Mouse (Mus musculus) forebrain, embryonic 11.5 days (tissue): ENCODE measurements around the gene Nxf1. TPM values are rescaled to one million over a fixed set of nuclear protein-coding genes. Genes with fewer than 3 reads are reported as not detected.
A peak's percentile ranks its signal among the peaks of the same experiment; 100 is the strongest.

Experiments
- ATAC-seq: fragments of 200-750 bp; cut with Nextera tagmentation; replicated peaks from 2 replicates; pipeline ENCODE4 v1.8.0; 2017; ENCODE audit warnings: moderate TSS enrichment; ENCODE audit not compliant: low FRiP score
- DNase-seq: peaks from one replicate; pipeline ENCODE4 v3.0.0-alpha.2; 2017; ENCODE audit warnings: low spot score
- H3K27ac ChIP-seq: fragments of 300-500 bp; sonication (generic); 2 replicates; pipeline ENCODE4 v1.5.1; 2014; ENCODE audit warnings: low read depth, low read length
- H3K27me3 ChIP-seq: fragments of 300-500 bp; sonication (generic); 2 replicates; pipeline ENCODE4 v1.6.1; 2014; ENCODE audit warnings: mild to moderate bottlenecking, low read length, mixed read lengths; ENCODE audit not compliant: control insufficient read depth, insufficient read depth
- H3K36me3 ChIP-seq: fragments of 300-500 bp; sonication (generic); 2 replicates; pipeline ENCODE4 v1.6.1; 2014; ENCODE audit warnings: mild to moderate bottlenecking, low read length, moderate library complexity, mixed read lengths; ENCODE audit not compliant: control insufficient read depth, insufficient read depth
- H3K4me1 ChIP-seq: fragments of 300-500 bp; sonication (generic); replicated peaks from 2 replicates; pipeline ENCODE4 v1.6.1; 2014; ENCODE audit warnings: low read length, mixed read lengths; ENCODE audit not compliant: control insufficient read depth, insufficient read depth
- H3K4me2 ChIP-seq: fragments of 300-500 bp; sonication (generic); 2 replicates; pipeline ENCODE4 v1.6.1; 2014; ENCODE audit warnings: low read depth, mild to moderate bottlenecking, low read length, moderate library complexity, mixed read lengths; ENCODE audit not compliant: severe bottlenecking
- H3K4me3 ChIP-seq: fragments of 300-500 bp; sonication (generic); 2 replicates; pipeline ENCODE4 v1.5.1; 2014; ENCODE audit warnings: low read depth, low read length
- H3K9ac ChIP-seq: fragments of 300-500 bp; sonication (generic); 2 replicates; pipeline ENCODE4 v1.6.1; 2014; ENCODE audit warnings: low read length
- H3K9me3 ChIP-seq: fragments of 300-500 bp; sonication (generic); 2 replicates; pipeline ENCODE4 v1.6.1; 2016; ENCODE audit warnings: low read length, mixed read lengths; ENCODE audit not compliant: control insufficient read depth
- WGBS: fragments of 180-500 bp; shearing (Covaris S2); extraction: QIAGEN DNeasy Blood & Tissue Kit; methylation state at CpG from one replicate; pipeline ENCODE4 v1.1.7; 2014; 5-methylcytosine and 5-hydroxymethylcytosine counted together
- microRNA-seq: library from miRNA; unstranded; fragments of <30 nt; microRNA quantifications from one replicate; pipeline ENCODE4, GENCODE M21; 2016; ENCODE audit not compliant: insufficient number of aligned reads
- polyA plus RNA-seq: library from polyadenylated mRNA; unstranded; fragments of >200 nt; fragmentation: Nextera tagmentation; extraction: Ambion mirVana; gene quantifications from 2 replicates; pipeline ENCODE4 v1.2.1, GENCODE M21; 2014

The Nxf1 gene
- polyA plus RNA-seq, 1 experiment from 2014 or later = 247 TPM

DNA sequence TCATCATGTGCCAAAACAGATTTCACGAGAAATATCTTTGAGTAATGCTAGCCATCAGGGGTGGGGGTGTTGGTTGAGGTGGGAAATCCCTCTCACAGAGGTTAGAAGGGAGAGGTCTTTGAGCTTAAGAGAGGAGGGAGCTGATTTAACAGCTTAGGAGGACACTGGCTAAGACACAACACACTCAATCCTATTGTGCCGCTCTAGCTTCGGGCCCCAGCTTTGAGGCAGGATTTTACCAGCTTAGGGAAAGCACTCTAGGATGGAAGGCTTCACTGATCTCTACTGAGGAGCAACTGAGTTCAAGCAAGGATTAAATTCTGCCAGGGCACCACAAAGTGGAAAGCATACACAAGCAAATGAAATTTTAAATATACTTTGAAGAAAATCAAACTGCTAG, 60.1 kb downstream of the Nxf1 start:
- H3K27ac ChIP-seq = no peak overlapping the region
- H3K4me1 ChIP-seq = peaks cover 15% of the 10 kb centered on the region
- no peaks in the 10 kb centered on the region for H3K27me3 ChIP-seq
- 0 out of 2 replicates have a peak overlapping the region, but pooled peaks have one; percentile 24 for H3K4me2 ChIP-seq
- H3K4me3 ChIP-seq = 0 out of 2 replicates have a peak overlapping the region, but pooled peaks have one; percentile 2
- DNase-seq = no peak
- WGBS = 62% methylated on average over 3 of the region's 3 CpGs
- peak overlapping the region; percentile 32 for H3K9ac ChIP-seq
- H3K9me3 ChIP-seq = no peaks in the 10 kb centered on the region
- no peak for ATAC-seq
- H3K36me3 ChIP-seq = peaks cover 7% of the 10 kb centered on the region; the same call in 1 of the 2 replicates

DNA sequence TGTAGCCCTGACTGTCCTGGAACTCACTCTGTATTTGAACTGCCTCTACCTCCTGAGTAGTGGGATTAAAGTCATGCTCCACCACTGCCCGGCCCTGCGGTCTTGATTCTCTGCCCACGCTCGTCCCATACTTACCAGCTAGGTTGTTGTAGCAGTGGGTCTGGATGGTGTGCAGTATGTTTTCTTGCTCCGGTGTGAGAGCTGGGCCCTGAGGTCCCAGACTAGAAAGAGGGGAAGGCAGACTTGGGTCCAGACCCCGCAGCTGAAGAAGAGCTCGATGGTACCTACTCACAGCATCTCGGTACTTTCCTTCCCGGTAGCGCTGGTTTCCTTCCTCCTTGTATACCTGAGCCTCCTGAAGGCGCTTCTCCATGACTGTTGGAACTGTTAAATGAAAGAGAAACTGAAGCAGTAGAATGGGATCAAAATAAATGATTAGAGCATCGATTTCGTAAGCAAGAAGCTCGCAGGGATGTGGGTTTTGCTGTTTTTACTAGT, 61.5 kb downstream of the Nxf1 start:
- no peak for DNase-seq
- H3K9ac ChIP-seq = peak overlapping the region; percentile 70
- H3K4me2 ChIP-seq = peak overlapping the region; percentile 79
- WGBS = 34% methylated on average over 14 of the region's 14 CpGs
- no peaks in the 10 kb centered on the region for H3K27me3 ChIP-seq
- H3K4me3 ChIP-seq = peak overlapping the region; percentile 100
- no peaks in the 10 kb centered on the region for H3K9me3 ChIP-seq
- ATAC-seq = no peak
- H3K36me3 ChIP-seq = peaks cover 7% of the 10 kb centered on the region; the same call in 1 of the 2 replicates
- peak overlapping the region; percentile 99 for H3K27ac ChIP-seq
- H3K4me1 ChIP-seq = peaks cover 20% of the 10 kb centered on the region

DNA sequence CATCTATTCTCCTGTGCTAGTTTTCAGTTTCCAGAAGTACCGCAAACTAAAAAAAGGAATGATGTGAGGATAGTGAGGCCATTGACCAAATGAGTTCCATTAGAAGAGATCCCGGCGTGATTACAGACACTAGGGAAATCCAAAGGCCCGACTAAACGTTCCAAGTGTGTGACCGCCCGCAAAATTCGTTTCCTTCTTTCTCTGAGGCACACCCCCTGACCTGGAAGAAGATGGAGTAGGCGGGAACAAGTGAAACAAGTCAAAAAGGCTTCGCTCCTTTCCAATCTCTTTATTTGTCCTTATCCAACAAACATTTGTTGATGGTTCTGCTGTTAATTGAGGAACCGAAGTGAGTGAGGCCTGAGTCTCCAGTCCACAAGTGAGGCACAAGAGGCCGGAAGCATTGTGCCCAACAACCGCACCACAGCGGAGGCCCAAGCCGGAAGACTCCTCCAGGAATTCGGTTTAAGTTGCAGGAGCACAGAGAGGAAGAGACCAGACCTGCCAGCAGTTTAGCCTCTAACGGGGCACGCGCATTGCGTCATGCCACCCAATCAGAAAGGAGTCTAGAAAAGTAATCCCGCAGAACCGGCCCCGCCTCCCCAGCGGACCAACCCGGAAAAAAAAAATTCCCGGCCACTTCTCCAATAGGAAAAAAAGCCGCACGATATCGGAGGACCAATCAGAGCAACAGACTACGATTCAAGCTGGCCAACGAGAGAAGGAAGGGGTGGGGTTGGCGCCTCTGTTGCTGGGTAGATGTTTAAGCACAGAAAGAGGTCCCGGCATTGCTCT, 62.1 kb downstream of the Nxf1 start, which contains the start of gene Ttc9c:
TSS of gene Ttc9c (minus strand) at position 533 of the 795 bp plus-strand sequence.
- Histone ChIP-seq H3K9me3 (no peaks in the 10 kb centered on the region), H3K4me1 (peaks cover 20% of the 10 kb centered on the region), H3K9ac (peak within 1 kb of the TSS; percentile 98), H3K4me3 (peak within 1 kb of the TSS; percentile 100), H3K27me3 (no peaks in the 10 kb centered on the region), H3K4me2 (peak within 1 kb of the TSS; percentile 79), H3K27ac (peak within 1 kb of the TSS; percentile 99), H3K36me3 (peaks cover 9% of the 10 kb centered on the region; the same call in 1 of the 2 replicates)
- ATAC-seq (peak; percentile 93), DNase-seq (peak; percentile 97)
- WGBS = under 1% methylated on average over 33 of the region's 33 CpGs

- H3K36me3 ChIP-seq = peaks cover 7% of the 10 kb centered on the region; the same call in 1 of the 2 replicates
Observed at GRCm38 (mm10) chr19:8819596-8820423, 62.9 kb downstream of the Nxf1 start, which contains the start of gene Hnrnpul2. Gene Hnrnpul2, plus strand, starts transcription at chr19:8820010.

More at GRCm38 (mm10) chr19:8819596-8820423, 62.9 kb downstream of the Nxf1 start, which contains the start of gene Hnrnpul2:
- DNase-seq (peak; percentile 97), ATAC-seq (peak; percentile 96)
- no peaks in the 10 kb centered on the region for H3K27me3 ChIP-seq
- peaks cover 20% of the 10 kb centered on the region for H3K4me1 ChIP-seq
- peak within 1 kb of the TSS; percentile 98 for H3K9ac ChIP-seq
- under 1% methylated on average over 83 of the region's 83 CpGs for WGBS
- peak within 1 kb of the TSS; percentile 100 for H3K4me3 ChIP-seq
- no peaks in the 10 kb centered on the region for H3K9me3 ChIP-seq
- peak within 1 kb of the TSS; percentile 99 for H3K27ac ChIP-seq
- peak within 1 kb of the TSS; percentile 79 for H3K4me2 ChIP-seq

Small RNA genes lying within 50 kb of the gene (microRNA-seq; reads per million reads assigned to microRNA genes)
- 2.5 reads per million for gene Mir6992

Other genes with a start within 250 kb of the Nxf1 start
- gene Slc22a8, start 165.8 kb upstream of the Nxf1 start, polyA plus RNA-seq = 0.16 and 0.41 TPM in 2 replicates
- 0.13 and 0.36 TPM in 2 replicates for gene Slc22a6, start 139.0 kb upstream of the Nxf1 start, polyA plus RNA-seq
- 0.13 TPM in 1 of 2 replicates, not detected in the other for gene Chrm1, start 93.3 kb upstream of the Nxf1 start, polyA plus RNA-seq
- 132 and 143 TPM in 2 replicates for gene Slc3a2, start 33.7 kb upstream of the Nxf1 start, polyA plus RNA-seq
- gene Wdr74, start 21.2 kb upstream of the Nxf1 start, polyA plus RNA-seq = 79.5 and 89.2 TPM in 2 replicates
- gene 1700092M07Rik, start 16.4 kb upstream of the Nxf1 start, polyA plus RNA-seq = 2.3 and 3.1 TPM in 2 replicates
- gene Stx5a, start 15.7 kb upstream of the Nxf1 start, polyA plus RNA-seq = 88.4 and 93.8 TPM in 2 replicates
- gene Tmem223, start 13.9 kb downstream of the Nxf1 start, polyA plus RNA-seq = 181 and 182 TPM in 2 replicates
- gene Tmem179b, start 17.4 kb downstream of the Nxf1 start, polyA plus RNA-seq = 38.9 and 49.8 TPM in 2 replicates
- 30.9 and 36.7 TPM in 2 replicates for gene Taf6l, start 29.3 kb downstream of the Nxf1 start, polyA plus RNA-seq
- 151 and 156 TPM in 2 replicates for gene Polr2g, start 41.5 kb downstream of the Nxf1 start, polyA plus RNA-seq
- gene Zbtb3, start 45.5 kb downstream of the Nxf1 start, polyA plus RNA-seq = 5.4 and 5.9 TPM in 2 replicates
- 75.7 and 80.8 TPM in 2 replicates for gene Ttc9c, start 62.3 kb downstream of the Nxf1 start, polyA plus RNA-seq
- gene Hnrnpul2, start 62.9 kb downstream of the Nxf1 start, polyA plus RNA-seq = 6.7 and 7.8 TPM in 2 replicates
- not detected in 2 replicates for gene AC129217.1, start 72.7 kb downstream of the Nxf1 start, polyA plus RNA-seq
- gene Bscl2, start 80.4 kb downstream of the Nxf1 start, polyA plus RNA-seq = 55.0 and 56.3 TPM in 2 replicates
- gene Gng3, start 82.1 kb downstream of the Nxf1 start, polyA plus RNA-seq = 83.4 and 92.6 TPM in 2 replicates
- gene Lrrn4cl, start 93.7 kb downstream of the Nxf1 start, polyA plus RNA-seq = 0.13 and 0.35 TPM in 2 replicates
- gene Ubxn1, start 114.4 kb downstream of the Nxf1 start, polyA plus RNA-seq = 178 and 181 TPM in 2 replicates
- 50.1 and 52.9 TPM in 2 replicates for gene Uqcc3, start 123.8 kb downstream of the Nxf1 start, polyA plus RNA-seq
- gene Lbhd1, start 126.7 kb downstream of the Nxf1 start, polyA plus RNA-seq = 110 and 112 TPM in 2 replicates
- gene Gm49403, start 126.9 kb downstream of the Nxf1 start, polyA plus RNA-seq = not detected in 2 replicates
- 124 and 131 TPM in 2 replicates for gene 1810009A15Rik, start 131.8 kb downstream of the Nxf1 start, polyA plus RNA-seq
- gene Gm49416, start 131.9 kb downstream of the Nxf1 start, polyA plus RNA-seq = not detected in 2 replicates
- 47.7 and 50.9 TPM in 2 replicates for gene Ints5, start 135.9 kb downstream of the Nxf1 start, polyA plus RNA-seq
- gene Ganab, start 141.0 kb downstream of the Nxf1 start, polyA plus RNA-seq = 119 and 120 TPM in 2 replicates
- gene B3gat3, start 163.3 kb downstream of the Nxf1 start, polyA plus RNA-seq = 55.0 and 57.2 TPM in 2 replicates
- 1.7 and 1.8 TPM in 2 replicates for gene Rom1, start 172.3 kb downstream of the Nxf1 start, polyA plus RNA-seq
- gene Eml3, start 172.5 kb downstream of the Nxf1 start, polyA plus RNA-seq = 11.2 and 12.2 TPM in 2 replicates
- gene Mta2, start 184.8 kb downstream of the Nxf1 start, polyA plus RNA-seq = 62.6 and 63.2 TPM in 2 replicates
- 34.4 and 35.5 TPM in 2 replicates for gene Tut1, start 196.8 kb downstream of the Nxf1 start, polyA plus RNA-seq
- 467 and 472 TPM in 2 replicates for gene Eef1g, start 210.0 kb downstream of the Nxf1 start, polyA plus RNA-seq
- 7.1 and 7.3 TPM in 2 replicates for gene Ahnak, start 232.2 kb downstream of the Nxf1 start, polyA plus RNA-seq